Mouse (Mus musculus): ENCODE results near the gene Grip1.

The Grip1 gene

GRCm38 (mm10) chr10:119980032-119980431 lies 526.4 kb downstream of the Grip1 start:
- DNase-seq, result no peak

- no peak for DNase-seq
Measured at GRCm38 (mm10) chr10:119984299-119984698, 530.7 kb downstream of the Grip1 start.

DNA sequence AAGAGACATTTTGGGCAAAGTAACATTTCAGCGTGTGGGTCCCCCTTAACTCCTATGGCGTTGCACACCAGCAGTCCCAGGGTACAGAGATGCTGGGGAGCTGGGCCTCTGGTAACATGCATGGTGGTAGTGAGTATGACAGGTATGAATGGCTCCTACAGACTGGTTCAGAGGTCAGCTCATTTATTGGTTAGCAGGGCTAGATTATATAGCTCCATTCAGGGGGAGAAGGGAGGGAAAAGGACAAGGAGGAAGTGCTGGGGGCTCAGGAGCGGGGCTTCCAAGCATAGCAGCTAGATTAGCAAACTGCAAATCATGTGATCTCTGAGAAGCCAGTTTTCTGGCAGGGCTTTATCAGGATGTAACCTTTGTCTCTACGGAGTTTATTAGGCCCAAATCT lies 544.8 kb downstream of the Grip1 start:
- no peak for DNase-seq

DNA sequence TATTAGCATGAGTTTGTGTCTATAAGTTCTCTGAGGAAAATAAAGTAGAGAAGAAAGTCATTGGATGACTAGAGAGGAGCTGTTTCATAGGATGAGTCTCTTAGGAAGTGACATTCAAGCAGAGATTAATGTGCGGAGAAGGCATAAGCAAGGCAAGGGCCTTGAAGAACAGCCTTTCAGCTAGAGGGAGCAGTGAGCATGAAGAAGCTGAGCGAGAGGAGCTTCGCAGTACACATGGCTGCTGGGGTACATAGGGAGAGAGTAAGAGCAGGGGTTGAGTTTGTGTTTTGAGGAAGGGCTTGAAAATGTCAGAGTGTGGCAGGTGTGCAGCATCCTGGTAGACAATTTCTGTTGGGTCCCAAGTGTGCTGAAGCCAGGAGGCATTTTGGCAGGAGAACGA lies 548.5 kb downstream of the Grip1 start:
- no peak for DNase-seq

GRCm38 (mm10) chr10:120004096-120004495 lies 550.5 kb downstream of the Grip1 start:
- no peak for DNase-seq

- no peak for DNase-seq
Measured at GRCm38 (mm10) chr10:120005581-120005980, 552.0 kb downstream of the Grip1 start.

DNA sequence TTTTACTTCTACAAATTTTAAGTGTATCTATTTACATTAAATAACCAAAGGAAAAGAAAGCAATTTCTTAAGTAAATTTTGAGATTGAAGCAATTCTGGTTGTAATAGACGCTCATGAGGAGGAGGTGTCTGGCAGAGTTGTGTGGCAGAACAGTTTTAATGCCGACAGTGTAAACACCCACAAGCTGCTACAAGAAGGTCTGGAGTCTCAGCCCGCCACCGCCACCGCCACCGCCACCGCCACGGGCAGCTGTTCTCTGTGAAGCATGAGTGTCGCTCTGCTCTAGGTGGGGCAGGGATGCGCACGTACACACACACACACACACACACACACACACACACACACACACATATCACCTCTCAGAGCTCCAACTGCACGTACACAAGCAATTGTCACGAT lies 558.7 kb downstream of the Grip1 start:
- no peak for DNase-seq

GRCm38 (mm10) chr10:120015117-120015516 lies 561.5 kb downstream of the Grip1 start:
- no peak for DNase-seq

- no peak for DNase-seq
Measured at GRCm38 (mm10) chr10:120026437-120026836, 572.8 kb downstream of the Grip1 start.

DNA sequence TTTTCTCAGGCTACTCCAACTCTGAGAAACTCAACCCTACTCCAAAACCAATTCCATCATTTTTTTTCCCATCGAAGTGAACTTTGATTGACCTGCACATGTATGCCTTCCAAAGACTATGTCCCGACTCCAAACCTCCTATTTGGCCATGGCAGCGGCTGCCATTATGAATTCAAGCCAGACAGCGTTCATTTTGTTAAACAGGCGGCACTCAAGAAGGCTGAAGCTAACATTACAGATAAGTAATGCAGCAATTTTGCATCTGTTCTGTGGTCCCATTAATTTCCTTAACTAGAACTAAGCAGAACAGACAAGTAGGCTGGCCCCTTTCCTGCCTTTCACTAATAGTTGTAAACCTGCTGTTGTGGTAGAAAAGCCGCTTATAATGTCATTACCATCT lies 577.3 kb downstream of the Grip1 start:
- no peak for DNase-seq

DNA sequence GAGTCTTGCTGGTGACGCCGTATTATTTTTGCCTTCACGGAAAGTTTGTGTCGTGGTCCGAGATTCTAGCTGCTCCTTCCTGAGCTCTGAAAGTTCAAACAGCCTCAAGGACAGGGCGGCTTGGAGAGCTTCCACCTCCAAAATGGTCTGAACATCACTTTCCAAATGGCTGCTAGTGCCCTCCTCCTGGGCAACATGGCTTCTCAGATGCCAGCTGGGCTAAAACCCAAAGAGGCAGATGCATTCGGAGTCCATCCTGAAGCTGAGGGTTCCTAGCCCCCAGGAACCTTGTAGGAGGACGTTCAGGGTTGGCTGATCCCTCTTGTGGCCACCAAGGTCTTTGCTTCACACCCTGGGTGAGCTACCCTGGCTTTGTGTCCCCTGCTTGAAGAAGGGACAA lies 577.7 kb downstream of the Grip1 start:
- DNase-seq, result no peak

DNA sequence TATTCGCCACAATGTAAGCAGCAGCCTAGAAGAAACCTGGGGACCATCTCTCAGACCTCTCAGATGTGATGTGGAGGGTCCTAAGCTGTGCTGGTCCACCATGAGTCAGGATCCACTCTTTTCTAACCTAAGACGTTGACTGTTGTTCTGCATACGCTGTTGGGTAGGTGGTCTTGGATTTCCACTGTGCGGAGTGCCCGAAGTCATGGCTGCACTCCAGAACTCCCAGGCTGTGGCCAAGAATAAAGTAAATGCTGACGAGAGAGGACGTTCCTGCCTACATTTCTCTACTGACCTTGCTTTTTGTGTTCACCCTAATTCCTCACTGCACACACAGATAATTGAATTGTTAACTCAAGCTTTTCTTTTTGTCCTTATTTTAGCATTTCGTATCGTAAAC lies 580.2 kb downstream of the Grip1 start:
- DNase-seq, result no peak

DNA sequence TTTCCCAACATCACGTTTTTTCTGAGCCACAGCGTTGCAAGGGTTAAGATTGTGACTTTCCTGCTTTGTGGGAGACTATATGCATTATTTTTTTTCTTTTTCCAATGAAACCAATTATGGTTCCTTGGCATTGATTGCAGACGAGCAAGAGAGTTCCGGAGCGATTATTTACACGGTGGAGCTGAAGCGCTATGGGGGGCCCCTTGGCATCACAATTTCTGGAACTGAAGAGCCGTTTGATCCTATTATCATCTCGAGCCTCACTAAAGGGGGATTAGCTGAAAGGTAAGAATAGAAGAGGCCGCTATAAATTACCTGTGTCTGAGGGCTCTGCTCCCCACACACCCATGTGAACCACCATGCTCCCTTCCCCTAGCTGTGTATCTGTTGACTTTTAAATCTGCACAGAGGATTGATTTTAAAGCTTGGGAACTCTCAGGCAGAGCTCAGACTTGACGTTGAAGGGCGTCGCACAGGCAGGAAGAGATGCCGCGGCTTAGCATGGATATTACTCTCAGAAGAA lies 581.6 kb downstream of the Grip1 start:
- no peak for DNase-seq

- no peak for DNase-seq
Measured at GRCm38 (mm10) chr10:120035824-120036223, 582.2 kb downstream of the Grip1 start.

DNA sequence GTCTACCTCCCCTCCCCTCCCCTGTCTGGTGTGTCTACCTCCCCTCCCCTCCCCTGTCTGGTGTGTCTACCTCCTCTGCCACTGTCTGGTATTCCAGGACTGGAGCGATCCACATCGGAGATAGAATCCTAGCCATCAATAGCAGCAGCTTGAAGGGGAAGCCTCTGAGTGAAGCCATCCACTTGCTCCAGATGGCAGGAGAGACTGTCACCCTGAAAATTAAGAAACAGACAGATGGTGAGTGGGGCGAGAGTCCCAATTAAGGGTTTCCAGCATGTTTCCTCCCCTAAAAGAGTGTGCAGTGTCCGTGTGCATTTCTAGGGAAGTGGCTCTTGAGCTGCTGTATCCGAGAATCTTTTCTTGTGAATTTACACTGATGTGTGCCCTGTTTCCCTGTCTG lies 584.6 kb downstream of the Grip1 start:
- no peak for DNase-seq

GRCm38 (mm10) chr10:120044237-120044636 lies 590.6 kb downstream of the Grip1 start:
- DNase-seq, result no peak

DNA sequence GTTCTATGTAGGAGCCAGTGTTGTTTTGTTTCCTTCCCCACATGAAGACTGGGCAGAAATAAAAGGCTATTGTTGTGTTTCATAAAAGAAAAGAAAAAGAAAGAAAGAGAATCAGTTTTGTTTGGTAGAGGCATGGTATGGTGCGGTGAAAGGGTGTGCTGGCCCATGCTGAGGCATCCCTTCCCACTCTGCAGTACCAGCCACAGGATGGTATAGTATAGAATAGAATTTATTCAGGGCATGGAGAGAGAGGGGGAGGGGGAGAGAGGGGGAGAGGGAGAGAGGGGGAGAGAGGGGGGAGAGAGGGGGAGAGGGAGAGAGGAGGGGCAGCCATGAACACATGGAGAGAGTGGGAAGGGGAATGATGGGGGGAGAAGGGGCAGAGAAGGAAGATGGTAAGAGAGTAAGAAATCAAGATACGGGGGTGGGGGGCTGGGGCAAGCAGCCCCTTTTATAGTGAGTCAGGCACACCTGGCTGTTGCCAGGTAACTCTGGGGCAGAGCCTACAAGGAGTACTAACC lies 591.1 kb downstream of the Grip1 start:
- no peak for DNase-seq

DNA sequence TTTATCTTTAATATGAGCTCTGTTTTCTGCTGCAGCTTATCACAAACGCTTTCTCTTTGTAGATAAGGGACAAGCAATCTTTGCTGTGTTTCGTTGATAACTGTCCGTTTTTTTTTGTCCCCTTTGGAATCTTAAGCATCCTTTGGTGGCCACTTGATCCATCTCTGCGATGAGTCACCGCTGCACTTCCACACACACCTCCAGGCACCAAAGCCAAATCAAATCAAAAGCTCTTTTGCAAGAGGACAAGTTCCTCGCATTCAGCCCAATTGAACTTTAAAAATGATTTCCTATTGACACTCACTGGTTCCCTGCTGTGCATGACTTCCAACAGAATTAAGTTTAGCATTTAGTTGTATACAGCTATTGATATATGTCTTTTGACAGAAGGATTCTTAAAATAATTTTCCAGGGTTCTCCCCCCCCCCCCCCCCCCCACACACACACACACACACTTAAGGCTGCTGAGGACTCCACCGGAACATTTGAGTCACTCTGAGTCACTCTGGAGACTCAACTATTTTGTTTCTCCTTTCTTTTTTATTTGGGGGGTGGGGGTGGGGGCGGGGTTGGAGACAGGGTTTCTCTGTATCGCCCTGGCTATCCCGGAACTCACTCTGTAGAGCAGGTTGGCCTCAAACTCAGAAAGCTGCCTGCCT lies 607.1 kb downstream of the Grip1 start:
- no peak for DNase-seq

- no peak for DNase-seq
Measured at GRCm38 (mm10) chr10:120061238-120062130, 607.9 kb downstream of the Grip1 start.

GRCm38 (mm10) chr10:120064424-120064823 lies 610.8 kb downstream of the Grip1 start:
- DNase-seq, result peak; percentile 64

DNA sequence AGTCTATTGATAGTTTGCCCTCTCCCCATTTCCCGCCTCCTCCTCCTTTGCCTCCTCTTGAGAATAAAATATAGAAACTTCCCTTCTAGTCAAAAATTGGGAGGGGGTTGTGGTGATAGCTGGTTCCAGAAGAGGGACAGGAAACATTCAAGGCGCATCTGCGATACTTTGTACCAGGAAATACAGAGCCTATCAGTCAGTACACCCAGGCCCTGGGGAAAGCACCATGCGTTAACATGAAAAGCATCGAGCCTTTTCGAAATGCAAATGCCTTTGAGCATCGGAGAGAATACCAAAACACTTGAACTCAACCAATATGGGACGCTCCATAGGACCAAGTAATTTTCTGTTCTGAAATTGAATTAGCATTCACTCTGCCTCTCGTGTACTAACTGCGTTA lies 612.7 kb downstream of the Grip1 start:
- no peak for DNase-seq

DNA sequence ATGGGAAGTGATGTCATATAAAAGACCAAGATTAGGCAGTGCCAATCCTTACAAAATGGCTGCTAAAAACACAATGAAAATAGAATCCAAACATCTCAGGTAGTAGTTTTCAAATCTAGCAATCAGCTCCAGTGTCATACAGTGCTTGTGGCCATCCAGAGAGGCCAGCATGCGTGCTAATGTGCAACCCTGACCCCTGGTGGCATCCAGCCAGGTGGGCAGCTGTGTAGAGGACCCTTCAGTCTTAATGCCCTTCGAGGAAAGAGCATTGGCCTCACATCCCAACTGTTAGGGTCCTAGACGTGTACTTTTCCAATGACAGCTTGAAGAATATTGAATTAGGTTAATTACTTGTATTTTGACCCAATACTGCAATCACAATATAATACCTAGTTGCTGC lies 624.2 kb downstream of the Grip1 start:
- no peak for DNase-seq

DNA sequence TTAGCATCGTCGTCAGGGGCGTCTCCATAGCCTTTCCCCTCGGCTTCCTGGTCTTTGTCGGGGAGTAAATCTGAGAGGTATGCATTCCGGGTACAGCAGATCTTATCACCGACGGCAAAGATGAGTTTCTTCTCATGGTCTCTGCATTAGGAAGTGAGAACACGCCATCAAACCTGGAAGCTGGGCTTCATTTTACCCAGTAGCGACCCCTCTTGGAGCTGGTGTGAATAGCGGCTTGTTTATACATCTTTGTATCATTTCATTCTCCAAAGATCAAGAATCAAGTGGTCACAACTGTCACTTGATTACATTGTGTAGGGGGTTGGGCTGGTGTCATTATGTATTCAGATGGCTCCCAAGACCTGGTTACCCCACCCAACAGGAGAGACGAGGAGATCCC lies 638.9 kb downstream of the Grip1 start:
- no peak for DNase-seq

DNA sequence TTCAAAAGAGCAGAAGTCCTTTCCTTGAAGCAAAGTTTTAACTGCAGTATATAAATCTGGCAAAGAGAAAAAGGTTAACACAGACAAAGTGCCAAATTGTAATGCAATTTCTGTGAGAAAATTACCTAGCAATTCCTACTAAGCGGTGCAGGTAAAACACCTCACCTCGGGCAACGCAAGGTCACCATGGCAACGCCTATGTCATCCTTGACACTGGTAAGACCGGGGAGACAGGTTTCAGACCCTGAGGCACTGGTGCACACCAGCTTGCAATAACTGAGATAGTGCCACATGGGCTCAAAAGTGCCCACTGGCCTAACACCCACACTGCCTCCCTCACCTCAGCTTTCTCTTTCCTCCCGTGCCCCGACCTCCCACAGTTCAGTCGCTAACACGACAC lies 641.5 kb downstream of the Grip1 start:
- no peak for DNase-seq
